Mouse (Mus musculus): ENCODE data around the gene D930048N14Rik.
A peak's percentile ranks its signal among the peaks of the same experiment; 100 is the strongest.

GRCm38 (mm10) chr11:51688330-51689328, 37.9 kb downstream of the D930048N14Rik start, which contains the start of gene 0610009B22Rik:
- TF ChIP-seq NELFE (IDR thresholded peaks at IDR 0.05; ENCODE audit: low read depth, low read length) = peak; percentile 99
- TF ChIP-seq CTCF (IDR thresholded peaks at IDR 0.05 in 2 of 3, conservative IDR thresholded peaks at IDR 0.05 in 1 of 3; ENCODE audit: control insufficient read depth in 1 of 3, insufficient read depth in 1 of 3, low read depth in 2 of 3, low read length in 3 of 3, poor library complexity in 1 of 3, severe bottlenecking in 1 of 3) = no peak
- TF ChIP-seq TCF12 (IDR thresholded peaks at IDR 0.05; ENCODE audit: low read depth, low read length) = peak; percentile 55; the same call in 1 of the 2 replicates
- no peak for TF ChIP-seq USF1 (IDR thresholded peaks at IDR 0.05; ENCODE audit: low read depth, low read length)
